Mouse (Mus musculus) adrenal gland, postnatal 10 days (tissue): ENCODE data around the gene Lrrc58. TPM values are rescaled to one million over a fixed set of nuclear protein-coding genes. Genes with fewer than 3 reads are reported as not detected.

Experiments
- DNase-seq: peaks from one replicate; pipeline ENCODE4 v3.0.0; 2021; ENCODE audit warnings: mixed read lengths
- total RNA-seq, 2 experiments: library from RNA; stranded (reverse); gene quantifications; 2 replicates each; pipeline ENCODE4 v1.2.3; 2021

Lrrc58 gene
- total RNA-seq, 2 experiments from 2014 or later = 160 to 216 TPM

GRCm38 (mm10) chr16:37868506-37869469 lies 599 bp downstream of the Lrrc58 start:
- peak; percentile 66 for DNase-seq

GRCm38 (mm10) chr16:37869470-37870231 lies 1.5 kb downstream of the Lrrc58 start:
- DNase-seq = peak; percentile 44

GRCm38 (mm10) chr16:37871112-37871715 lies 3.0 kb downstream of the Lrrc58 start:
- peak; percentile 65 for DNase-seq

- DNase-seq = no peak
These were observed 6.5 kb downstream of the Lrrc58 start for GRCm38 (mm10) chr16:37874501-37875235.

DNA sequence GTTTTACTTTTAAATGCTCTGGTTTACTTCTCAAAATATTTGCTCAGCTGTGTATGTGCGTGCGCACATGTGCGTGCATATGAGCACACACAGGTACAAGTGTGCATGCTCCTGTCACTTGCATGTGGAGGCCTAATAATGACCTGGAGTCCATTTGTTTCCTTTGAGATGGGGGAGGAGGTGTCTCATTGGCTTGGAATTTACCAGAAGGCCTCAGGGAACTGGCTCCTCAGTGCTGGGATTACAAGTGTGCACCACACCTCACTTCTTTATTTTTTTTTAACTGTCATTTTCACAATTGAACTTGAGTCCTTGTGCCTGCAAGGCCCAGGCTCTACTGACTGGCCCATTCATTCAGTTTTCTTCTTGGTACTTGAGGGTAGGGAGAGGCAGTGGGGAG lies 9.2 kb downstream of the Lrrc58 start:
- no peak for DNase-seq

DNA sequence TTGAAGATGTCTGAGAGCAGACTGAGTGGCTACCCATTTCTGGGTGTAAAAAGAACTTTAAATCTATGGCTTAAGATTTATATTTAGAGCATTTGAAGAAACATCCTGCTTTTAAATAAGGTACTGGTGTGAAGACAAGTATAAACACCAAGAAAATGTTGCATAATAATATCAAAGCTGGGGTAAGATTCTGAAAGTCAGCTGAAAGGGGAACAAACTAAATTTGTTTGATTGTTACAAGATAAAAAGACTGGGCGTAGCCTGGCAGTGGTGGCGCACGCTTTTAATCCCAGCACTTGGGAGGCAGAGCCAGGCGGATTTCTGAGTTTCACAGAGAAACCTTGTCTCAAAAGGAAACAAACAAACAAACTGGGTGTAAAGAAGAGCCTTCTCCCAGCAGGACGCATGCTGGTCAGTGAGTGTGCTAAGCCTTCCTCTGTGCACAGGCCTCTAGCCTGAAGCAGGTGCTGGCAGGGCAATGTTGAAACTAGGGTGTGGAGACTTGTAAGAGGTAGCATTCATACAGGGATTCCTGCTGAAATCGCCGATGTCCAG lies 10.8 kb downstream of the Lrrc58 start:
- DNase-seq = no peak

GRCm38 (mm10) chr16:37879750-37880419 lies 11.7 kb downstream of the Lrrc58 start:
- no peak for DNase-seq

GRCm38 (mm10) chr16:37881168-37881567 lies 13.0 kb downstream of the Lrrc58 start:
- DNase-seq = peak; percentile 44

DNA sequence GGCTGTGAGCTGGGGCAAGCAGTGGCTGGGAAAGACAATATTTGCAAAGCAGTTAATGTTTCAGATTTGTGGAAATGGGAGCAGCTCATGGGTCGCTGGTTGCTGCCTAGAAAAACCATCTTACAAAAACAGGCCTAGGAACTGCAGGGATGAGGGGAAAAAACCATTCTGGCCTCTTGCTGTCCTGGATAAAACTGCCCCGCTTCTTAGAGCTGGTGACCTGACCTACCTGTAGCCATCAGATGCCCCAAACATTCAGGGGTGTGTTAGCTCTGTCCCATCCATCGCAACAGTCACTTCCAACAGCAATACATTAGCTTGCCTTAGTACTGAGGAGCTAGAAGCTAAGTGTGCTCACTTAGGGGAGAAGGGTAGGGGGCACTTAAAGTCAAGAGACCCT lies 20.8 kb downstream of the Lrrc58 start:
- DNase-seq = no peak

GRCm38 (mm10) chr16:37892667-37893066 lies 24.5 kb downstream of the Lrrc58 start:
- DNase-seq = no peak

GRCm38 (mm10) chr16:37893381-37893780 lies 25.2 kb downstream of the Lrrc58 start:
- no peak for DNase-seq

GRCm38 (mm10) chr16:37893942-37894341 lies 25.8 kb downstream of the Lrrc58 start:
- no peak for DNase-seq

- DNase-seq = no peak
These were observed 30.6 kb downstream of the Lrrc58 start for GRCm38 (mm10) chr16:37898790-37899189.

GRCm38 (mm10) chr16:37899357-37899756 lies 31.2 kb downstream of the Lrrc58 start:
- DNase-seq = peak; percentile 34

- no peak for DNase-seq
These were observed 33.1 kb downstream of the Lrrc58 start for GRCm38 (mm10) chr16:37901318-37901717.

DNA sequence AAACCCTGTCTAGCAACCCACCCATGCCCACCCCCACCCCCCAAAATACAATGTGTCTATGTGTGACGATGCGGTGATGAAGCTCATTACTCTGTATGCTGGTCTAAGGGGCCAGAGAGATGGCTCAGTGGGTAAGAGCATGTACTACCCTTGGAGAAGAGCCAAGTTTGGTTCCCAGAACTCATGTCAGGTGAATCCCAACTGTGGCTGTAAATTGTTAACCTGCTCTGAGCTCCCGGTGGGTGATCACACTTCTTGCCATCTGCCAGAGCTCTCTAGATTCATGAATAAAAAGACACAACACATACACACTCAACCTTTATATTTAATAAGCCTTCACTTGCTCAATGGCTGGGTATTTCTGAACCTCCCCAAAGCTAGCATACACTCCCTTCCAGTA lies 38.3 kb downstream of the Lrrc58 start:
- no peak for DNase-seq

GRCm38 (mm10) chr16:37911086-37911485 lies 42.9 kb downstream of the Lrrc58 start:
- DNase-seq = no peak

DNA sequence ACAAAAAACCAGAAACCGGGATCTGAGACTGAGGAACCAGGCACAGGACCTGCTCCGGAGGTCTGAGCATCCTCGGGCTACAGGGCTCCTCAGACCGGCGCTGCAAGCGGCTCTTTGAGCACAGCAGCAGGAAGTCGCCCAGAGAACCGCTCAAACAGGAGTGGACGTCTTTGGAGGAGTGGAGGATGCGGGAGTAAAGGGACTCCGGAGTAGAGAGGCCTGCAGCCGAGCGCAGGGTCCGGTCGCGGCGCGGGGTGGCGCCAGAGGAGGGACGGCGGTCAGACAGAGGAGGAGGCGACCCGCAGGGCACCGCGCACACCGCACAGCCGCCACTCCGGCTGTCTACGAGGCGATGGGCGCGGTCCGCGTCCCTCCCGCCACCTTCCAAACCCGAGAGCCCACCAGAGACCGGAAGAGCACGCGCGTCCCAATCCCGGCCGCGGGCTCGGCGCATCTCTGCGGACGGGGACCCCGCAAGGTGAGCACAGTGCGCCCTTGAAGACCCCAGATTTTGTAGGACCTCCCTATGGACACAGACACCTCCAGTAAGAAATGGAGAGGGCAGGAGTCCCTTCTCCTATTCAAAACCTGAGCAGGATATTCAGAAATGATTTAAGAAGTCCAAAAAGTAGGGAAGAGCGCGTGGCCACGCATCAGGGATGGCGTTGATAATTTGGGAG lies 48.1 kb downstream of the Lrrc58 start, which contains the start of gene Gpr156:
Gene Gpr156 (plus strand): TSS at position 359 of the 680 bp plus-strand sequence.
- DNase-seq = peak; percentile 70

DNA sequence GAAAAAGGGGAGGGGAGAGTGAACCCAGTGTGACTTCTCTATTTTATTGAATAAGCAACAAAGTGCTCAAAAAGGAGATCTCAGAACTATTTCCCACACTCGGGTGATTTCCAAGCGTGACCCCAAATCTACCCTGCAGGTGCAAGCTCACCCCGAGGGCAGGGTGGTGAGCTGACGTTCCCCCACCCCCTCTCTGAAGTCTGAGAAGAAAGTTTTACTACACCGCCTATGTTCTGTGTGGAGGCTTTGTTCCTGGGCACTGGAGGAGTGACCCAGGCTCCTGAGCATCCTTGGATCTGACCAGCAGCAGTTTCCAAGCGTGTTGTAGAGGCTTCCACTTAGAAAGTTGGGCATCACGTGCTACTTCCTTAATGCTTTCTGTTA lies 48.6 kb downstream of the Lrrc58 start:
- no peak for DNase-seq

DNA sequence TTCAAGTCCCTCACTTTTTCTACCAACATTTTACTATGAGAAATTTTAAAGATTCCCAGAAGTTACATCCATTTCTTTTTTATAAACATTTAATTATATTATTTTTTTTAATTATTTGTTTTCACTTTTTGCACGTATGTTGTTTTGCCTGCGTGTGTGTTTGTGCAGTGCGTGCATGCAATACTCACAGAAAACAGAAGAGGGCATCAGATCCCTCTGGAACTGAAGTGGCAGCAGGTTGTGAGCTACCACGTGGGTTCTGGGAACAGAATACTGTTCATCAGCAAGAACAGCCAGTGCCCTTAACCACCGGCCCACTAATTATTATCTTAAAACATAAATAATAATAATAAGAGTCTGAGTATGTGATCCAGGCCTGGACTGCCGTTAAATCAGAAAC lies 50.8 kb downstream of the Lrrc58 start:
- DNase-seq = no peak
